Mouse (Mus musculus): ENCODE results near the gene Tsc22d1. TPM values are rescaled to one million over a fixed set of nuclear protein-coding genes. Genes with fewer than 3 reads are reported as not detected.

Tsc22d1 gene
- total and polyA plus RNA-seq, 3 experiments = 178 to 454 (median 353) TPM

DNA sequence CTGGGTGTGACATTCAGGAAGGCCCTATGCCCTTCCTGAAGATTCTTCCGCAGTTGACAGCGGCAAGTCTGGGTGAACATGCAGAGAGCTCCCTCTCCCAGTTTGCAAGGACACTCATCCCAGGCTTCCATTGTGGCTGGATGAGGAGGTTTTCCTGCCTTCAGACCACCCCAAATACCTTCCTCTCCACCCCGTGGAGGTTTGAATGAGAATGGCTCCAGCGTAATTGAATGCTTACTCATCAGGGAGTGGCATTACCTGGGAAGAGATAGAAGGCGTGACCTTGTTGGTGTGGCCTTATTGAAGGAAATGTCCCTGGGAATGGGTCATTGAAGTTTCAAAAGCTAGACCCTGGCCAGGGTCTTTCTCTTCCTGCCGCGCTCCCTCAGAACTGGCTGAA, 100.9 kb downstream of the Tsc22d1 start:
- no peak overlapping the region for H3K9ac ChIP-seq (ENCODE audit: low read depth, low read length)
- H3K4me1 ChIP-seq (ENCODE audit: control insufficient read depth, insufficient read depth, low read length) = no peaks in the 10 kb centered on the region
- no peak overlapping the region for H3K4me3 ChIP-seq
- no peaks in the 10 kb centered on the region for H3K79me2 ChIP-seq (replicated peaks; ENCODE audit: control insufficient read depth, insufficient read depth, low read length)
- 77% methylated on average over 7 of the region's 7 CpGs for WGBS
- H3K27ac ChIP-seq = no peak overlapping the region
- TF ChIP-seq EP300 (IDR thresholded peaks at IDR 0.05; ENCODE audit: insufficient read depth, low read depth, low read length) (no peak), CTCF (IDR thresholded peaks at IDR 0.05) (no peak), POLR2A (IDR thresholded peaks at IDR 0.05; ENCODE audit: insufficient read depth, low read depth, low read length) (no peak)
- intact Hi-C loops (cut with DNase I) = no loop called here
- no peaks in the 10 kb centered on the region for H3K36me3 ChIP-seq (ENCODE audit: control insufficient read depth, insufficient read depth, low read length)
- DNase-seq = no peak
- H3K27me3 ChIP-seq (ENCODE audit: control insufficient read depth, insufficient read depth, low read length) = no peaks in the 10 kb centered on the region

- Histone ChIP-seq H3K27ac (no peak overlapping the region), H3K36me3 (ENCODE audit: control insufficient read depth, insufficient read depth, low read length) (no peaks in the 10 kb centered on the region), H3K27me3 (ENCODE audit: control insufficient read depth, insufficient read depth, low read length) (no peaks in the 10 kb centered on the region), H3K79me2 (replicated peaks; ENCODE audit: control insufficient read depth, insufficient read depth, low read length) (no peaks in the 10 kb centered on the region), H3K4me1 (ENCODE audit: control insufficient read depth, insufficient read depth, low read length) (no peaks in the 10 kb centered on the region), H3K9ac (ENCODE audit: low read depth, low read length) (no peak overlapping the region), H3K4me3 (no peak overlapping the region)
- TF ChIP-seq EP300 (IDR thresholded peaks at IDR 0.05; ENCODE audit: insufficient read depth, low read depth, low read length) = no peak
- TF ChIP-seq POLR2A (IDR thresholded peaks at IDR 0.05; ENCODE audit: insufficient read depth, low read depth, low read length) = no peak
- TF ChIP-seq CTCF (IDR thresholded peaks at IDR 0.05) = no peak
- WGBS = 83% methylated on average over 5 of the region's 5 CpGs
- DNase-seq = no peak
- intact Hi-C loops (cut with DNase I) = no loop called here
Observed at GRCm38 (mm10) chr14:76518217-76518616, 103.5 kb downstream of the Tsc22d1 start.

DNA sequence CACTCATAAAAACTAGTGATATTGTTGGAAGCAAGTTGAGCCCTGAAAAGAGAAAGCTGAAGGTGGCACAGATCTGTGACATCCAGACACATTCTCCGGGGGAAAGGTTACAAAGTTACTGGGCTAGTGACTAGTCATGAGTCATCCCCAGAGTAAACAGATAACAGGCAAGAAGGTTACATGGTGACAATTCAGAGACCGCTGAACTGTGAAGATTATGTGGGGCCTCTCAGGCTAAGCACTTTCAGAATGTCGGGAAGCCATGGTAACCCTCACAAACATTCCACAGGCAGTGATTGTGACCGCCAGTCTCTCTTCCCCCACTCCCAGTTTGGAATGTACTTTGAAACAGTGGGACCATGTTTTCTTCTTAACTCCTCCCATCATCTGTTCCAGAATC, 105.8 kb downstream of the Tsc22d1 start:
- no peaks in the 10 kb centered on the region for H3K36me3 ChIP-seq (ENCODE audit: control insufficient read depth, insufficient read depth, low read length)
- no peak overlapping the region for H3K27ac ChIP-seq
- TF ChIP-seq CTCF (IDR thresholded peaks at IDR 0.05) (no peak), EP300 (IDR thresholded peaks at IDR 0.05; ENCODE audit: insufficient read depth, low read depth, low read length) (no peak), POLR2A (IDR thresholded peaks at IDR 0.05; ENCODE audit: insufficient read depth, low read depth, low read length) (no peak)
- H3K9ac ChIP-seq (ENCODE audit: low read depth, low read length) = no peak overlapping the region
- 22% methylated on average over 4 of the region's 4 CpGs for WGBS
- H3K27me3 ChIP-seq (ENCODE audit: control insufficient read depth, insufficient read depth, low read length) = no peaks in the 10 kb centered on the region
- H3K4me1 ChIP-seq (ENCODE audit: control insufficient read depth, insufficient read depth, low read length) = no peaks in the 10 kb centered on the region
- no peak for DNase-seq
- intact Hi-C loops (cut with DNase I) = no loop called here
- H3K79me2 ChIP-seq (replicated peaks; ENCODE audit: control insufficient read depth, insufficient read depth, low read length) = no peaks in the 10 kb centered on the region
- no peak overlapping the region for H3K4me3 ChIP-seq

DNA sequence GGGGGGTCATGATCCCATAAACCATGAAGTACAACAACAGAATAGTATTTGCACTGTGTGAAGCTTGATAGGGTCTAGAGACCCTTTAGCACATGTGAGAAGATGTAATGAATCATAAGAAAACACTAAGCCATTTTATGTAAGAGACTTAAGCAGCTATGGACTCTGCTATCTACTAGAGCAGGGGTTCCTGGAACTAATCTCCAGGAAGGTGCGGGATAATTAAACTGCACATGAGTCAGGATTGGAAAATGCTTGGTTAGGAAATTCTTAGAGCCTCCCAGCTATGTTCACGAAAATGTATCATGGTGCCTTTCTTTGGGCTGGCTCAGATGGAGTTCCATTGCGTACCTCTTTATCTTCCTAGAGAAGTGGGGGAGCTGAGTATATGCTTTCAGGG, 106.5 kb downstream of the Tsc22d1 start:
- Histone ChIP-seq H3K79me2 (replicated peaks; ENCODE audit: control insufficient read depth, insufficient read depth, low read length) (no peaks in the 10 kb centered on the region), H3K4me1 (ENCODE audit: control insufficient read depth, insufficient read depth, low read length) (peaks cover under 1% of the 10 kb centered on the region; the same call in 1 of the 2 replicates), H3K4me3 (no peak overlapping the region), H3K36me3 (ENCODE audit: control insufficient read depth, insufficient read depth, low read length) (no peaks in the 10 kb centered on the region), H3K27ac (no peak overlapping the region), H3K9ac (ENCODE audit: low read depth, low read length) (no peak overlapping the region), H3K27me3 (ENCODE audit: control insufficient read depth, insufficient read depth, low read length) (no peaks in the 10 kb centered on the region)
- WGBS = 85% methylated on average over 3 of the region's 3 CpGs
- TF ChIP-seq POLR2A (IDR thresholded peaks at IDR 0.05; ENCODE audit: insufficient read depth, low read depth, low read length) = no peak
- TF ChIP-seq EP300 (IDR thresholded peaks at IDR 0.05; ENCODE audit: insufficient read depth, low read depth, low read length) = no peak
- no peak for TF ChIP-seq CTCF (IDR thresholded peaks at IDR 0.05)
- intact Hi-C loops (cut with DNase I) = no loop called here
- no peak for DNase-seq

DNA sequence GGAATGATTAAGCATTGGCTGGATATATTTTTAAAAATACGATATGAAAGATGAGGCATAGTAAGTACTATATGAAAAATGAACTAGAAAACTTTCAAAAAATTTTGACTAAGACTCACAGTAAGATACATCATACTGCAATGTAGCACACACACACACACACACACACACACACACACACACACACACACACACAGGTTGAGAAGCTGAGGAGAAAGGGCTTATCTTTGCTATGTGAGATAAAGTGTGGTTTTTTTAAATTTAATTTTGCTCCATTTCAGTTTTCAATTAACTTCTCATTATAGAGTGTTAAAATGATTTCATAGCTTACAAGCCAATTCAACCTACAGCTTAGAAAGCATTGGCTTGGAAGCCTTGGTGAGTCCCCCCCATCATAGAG, 108.6 kb downstream of the Tsc22d1 start:
- Histone ChIP-seq H3K4me1 (ENCODE audit: control insufficient read depth, insufficient read depth, low read length) (peaks cover 5% of the 10 kb centered on the region), H3K4me3 (no peak overlapping the region), H3K9ac (ENCODE audit: low read depth, low read length) (no peak overlapping the region), H3K27me3 (ENCODE audit: control insufficient read depth, insufficient read depth, low read length) (no peaks in the 10 kb centered on the region), H3K36me3 (ENCODE audit: control insufficient read depth, insufficient read depth, low read length) (no peaks in the 10 kb centered on the region), H3K27ac (no peak overlapping the region), H3K79me2 (replicated peaks; ENCODE audit: control insufficient read depth, insufficient read depth, low read length) (no peaks in the 10 kb centered on the region)
- 85% methylated on average over 1 of the region's 1 CpGs for WGBS
- DNase-seq = no peak
- intact Hi-C loops (cut with DNase I) = no loop called here
- TF ChIP-seq CTCF (IDR thresholded peaks at IDR 0.05) = no peak
- TF ChIP-seq EP300 (IDR thresholded peaks at IDR 0.05; ENCODE audit: insufficient read depth, low read depth, low read length) = no peak
- no peak for TF ChIP-seq POLR2A (IDR thresholded peaks at IDR 0.05; ENCODE audit: insufficient read depth, low read depth, low read length)

GRCm38 (mm10) chr14:76526467-76526866, 111.7 kb downstream of the Tsc22d1 start:
- no peaks in the 10 kb centered on the region for H3K27me3 ChIP-seq (ENCODE audit: control insufficient read depth, insufficient read depth, low read length)
- no peaks in the 10 kb centered on the region for H3K36me3 ChIP-seq (ENCODE audit: control insufficient read depth, insufficient read depth, low read length)
- intact Hi-C loops (cut with DNase I) = no loop called here
- 40% methylated on average over 6 of the region's 6 CpGs for WGBS
- peaks cover 5% of the 10 kb centered on the region for H3K4me1 ChIP-seq (ENCODE audit: control insufficient read depth, insufficient read depth, low read length)
- TF ChIP-seq POLR2A (IDR thresholded peaks at IDR 0.05; ENCODE audit: insufficient read depth, low read depth, low read length) = no peak
- no peak for TF ChIP-seq EP300 (IDR thresholded peaks at IDR 0.05; ENCODE audit: insufficient read depth, low read depth, low read length)
- TF ChIP-seq CTCF (IDR thresholded peaks at IDR 0.05) = no peak
- peak overlapping the region; percentile 38 for H3K27ac ChIP-seq
- no peaks in the 10 kb centered on the region for H3K79me2 ChIP-seq (replicated peaks; ENCODE audit: control insufficient read depth, insufficient read depth, low read length)
- no peak overlapping the region for H3K9ac ChIP-seq (ENCODE audit: low read depth, low read length)
- H3K4me3 ChIP-seq = no peak overlapping the region
- DNase-seq = peak in 1 of 2 experiments; percentile 62
